Mouse (Mus musculus): ENCODE results near the gene Ppp3ca.

GRCm38 (mm10) chr3:136940733-136941601 is 271.0 kb downstream of the Ppp3ca start:
- TF ChIP-seq CTCF (IDR thresholded peaks at IDR 0.05; ENCODE audit: extremely low read depth, insufficient read depth, insufficient read length, insufficient replicate concordance) = no peak
- no peak for TF ChIP-seq POLR2A (IDR thresholded peaks at IDR 0.05; ENCODE audit: low read depth, low read length)
